Mouse (Mus musculus): ENCODE measurements around the gene Gfm2.

DNA sequence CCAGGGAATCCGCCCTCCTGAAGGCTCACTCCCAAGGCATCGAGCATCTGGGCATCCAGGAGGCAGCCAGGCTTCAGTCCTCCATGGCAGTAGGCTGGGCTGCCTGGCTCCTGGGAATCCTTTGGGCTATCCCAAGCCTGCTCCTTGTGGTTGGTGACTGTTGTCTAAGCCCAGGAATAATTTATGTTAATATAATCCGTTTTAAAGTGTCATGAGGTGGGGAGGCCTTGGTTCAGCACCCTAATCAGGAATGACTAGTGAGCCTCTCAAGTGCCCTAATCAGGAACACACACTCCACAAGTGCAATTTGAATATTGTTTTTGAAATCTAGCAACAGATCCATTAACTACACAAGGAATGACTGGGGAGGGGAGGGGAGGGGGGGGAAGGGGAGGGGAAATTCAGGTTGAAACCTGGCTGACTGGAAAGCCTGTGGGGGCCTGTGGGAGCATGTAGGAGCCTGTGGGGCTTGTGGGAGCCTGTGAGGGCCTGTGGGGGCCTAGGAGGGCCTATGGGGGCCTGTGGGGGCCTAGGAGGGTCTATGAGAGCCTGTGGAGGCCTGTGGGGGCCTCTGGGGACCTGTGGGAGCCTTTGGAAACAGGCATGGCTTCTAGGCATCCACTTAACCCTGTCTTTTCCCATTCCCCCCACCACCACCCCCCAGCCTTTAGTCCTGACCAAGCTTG, 77.0 kb downstream of the Gfm2 start:
- TF ChIP-seq NELFE (IDR thresholded peaks at IDR 0.05; ENCODE audit: low read depth, low read length): no peak
- no peak for TF ChIP-seq ZKSCAN1 (IDR thresholded peaks at IDR 0.05; ENCODE audit: low read depth, low read length)
- TF ChIP-seq TCF12 (IDR thresholded peaks at IDR 0.05; ENCODE audit: low read depth, low read length): no peak
- TF ChIP-seq CHD1 (IDR thresholded peaks at IDR 0.05; ENCODE audit: low read depth, low read length): no peak
- TF ChIP-seq CTCF (IDR thresholded peaks at IDR 0.05 in 2 of 3, conservative IDR thresholded peaks at IDR 0.05 in 1 of 3; ENCODE audit: control insufficient read depth in 1 of 3, insufficient read depth in 1 of 3, low read depth in 2 of 3, low read length in 3 of 3, poor library complexity in 1 of 3, severe bottlenecking in 1 of 3): no peak
- TF ChIP-seq POLR2A (IDR thresholded peaks at IDR 0.05; ENCODE audit: control insufficient read depth in 1 of 2, insufficient read depth in 1 of 2, low read depth in 1 of 2, low read length in 2 of 2, poor library complexity in 1 of 2): no peak
- no peak for TF ChIP-seq MEF2A (IDR thresholded peaks at IDR 0.05; ENCODE audit: extremely low read depth, insufficient replicate concordance, low read depth, low read length, poor library complexity, severe bottlenecking)
- no peak for TF ChIP-seq MAX (IDR thresholded peaks at IDR 0.05; ENCODE audit: low read length)
- TF ChIP-seq USF2 (IDR thresholded peaks at IDR 0.05; ENCODE audit: borderline replicate concordance in 1 of 2, insufficient read depth in 1 of 2, low read depth in 1 of 2, low read length in 2 of 2): no peak
- TF ChIP-seq CHD2 (IDR thresholded peaks at IDR 0.05; ENCODE audit: low read length): no peak
- no peak for TF ChIP-seq POLR2AphosphoS5 (IDR thresholded peaks at IDR 0.05; ENCODE audit: borderline replicate concordance, low read depth, low read length)

Measured in MEL (cell line).